Mouse (Mus musculus): ENCODE measurements around the gene Ubac2.

GRCm38 (mm10) chr14:121963251-121963941 is 85.0 kb downstream of the Ubac2 start:
- TF ChIP-seq GATA1 (IDR thresholded peaks at IDR 0.05; ENCODE audit: low read length): no peak
- no peak for TF ChIP-seq TAL1 (IDR thresholded peaks at IDR 0.05; ENCODE audit: low read length)
